Mouse (Mus musculus): Measurements from ENCODE around the gene Hist1h1d. TPM values are rescaled to one million over a fixed set of nuclear protein-coding genes. Genes with fewer than 3 reads are reported as not detected.
A peak's percentile ranks its signal among the peaks of the same experiment; 100 is the strongest.
"Not testable (repeated sequence)": the region's sequence is repeated elsewhere in the genome, so short reads cannot be mapped to it uniquely, and the experiment has no call there.

The Hist1h1d gene
- total and polyA plus RNA-seq, 3 experiments = 0.43 to 128 (median 74.3) TPM

DNA sequence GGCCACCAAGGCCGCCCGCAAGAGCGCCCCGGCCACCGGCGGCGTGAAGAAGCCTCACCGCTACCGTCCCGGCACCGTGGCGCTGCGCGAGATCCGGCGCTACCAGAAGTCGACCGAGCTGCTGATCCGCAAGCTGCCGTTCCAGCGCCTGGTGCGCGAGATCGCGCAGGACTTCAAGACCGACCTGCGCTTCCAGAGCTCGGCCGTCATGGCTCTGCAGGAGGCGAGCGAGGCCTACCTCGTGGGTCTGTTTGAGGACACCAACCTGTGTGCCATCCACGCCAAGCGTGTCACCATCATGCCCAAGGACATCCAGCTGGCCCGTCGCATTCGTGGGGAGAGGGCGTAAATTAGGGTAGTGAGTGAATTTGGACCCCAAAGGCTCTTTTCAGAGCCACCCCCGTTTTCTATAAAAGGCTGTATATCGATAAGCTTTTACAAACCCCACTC, 22.8 kb downstream of the Hist1h1d start:
- not testable (repeated sequence) for DNase-seq (ENCODE audit: low spot score); ATAC-seq (ENCODE audit: extremely low read depth, insufficient number of reproducible peaks, low FRiP score, poor library complexity, severe bottlenecking); H3K9me3 ChIP-seq (replicated peaks); H3K27me3 ChIP-seq (ENCODE audit: insufficient read depth, low read length); H3K36me3 ChIP-seq (replicated peaks)
- peaks cover 26% of the 10 kb centered on the region for H3K4me1 ChIP-seq (ENCODE audit: insufficient read depth, low read depth, low read length)
- peak overlapping the region; percentile 69 for H3K4me3 ChIP-seq (ENCODE audit: low read depth, low read length)
- peak; percentile 93; the same call in 1 of the 2 replicates for TF ChIP-seq POLR2AphosphoS5 (IDR thresholded peaks at IDR 0.05; ENCODE audit: insufficient replicate concordance, low read depth, low read length)

DNA sequence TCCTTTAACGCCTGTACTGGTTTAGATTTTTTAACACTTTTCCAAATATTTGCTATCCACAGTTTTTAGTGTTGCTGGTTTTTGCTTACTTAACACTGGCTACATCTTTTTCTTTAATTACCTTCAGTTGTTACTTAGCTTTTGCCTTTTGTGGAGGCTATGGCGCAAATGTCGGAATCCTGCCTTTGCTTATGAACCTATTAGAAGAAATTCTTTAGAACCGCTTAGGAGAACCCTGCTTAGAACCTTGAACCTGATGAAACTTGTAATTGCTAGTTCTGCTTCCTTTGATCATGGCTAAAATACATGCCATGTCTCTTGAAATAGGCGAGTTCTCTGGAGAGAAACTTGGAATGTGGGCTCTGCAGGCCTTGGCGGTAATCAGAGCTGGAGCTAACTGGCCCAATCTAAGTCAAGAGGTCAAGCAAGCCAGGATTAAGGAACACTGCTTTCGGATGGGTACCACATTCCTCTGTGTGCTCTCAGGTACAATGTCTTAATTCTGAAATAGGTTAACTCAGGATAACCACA, 23.4 kb downstream of the Hist1h1d start:
- DNase-seq (ENCODE audit: low spot score) (no peak), ATAC-seq (ENCODE audit: extremely low read depth, insufficient number of reproducible peaks, low FRiP score, poor library complexity, severe bottlenecking) (no peak)
- H3K27me3 ChIP-seq (ENCODE audit: insufficient read depth, low read length) = no peaks in the 10 kb centered on the region

DNA sequence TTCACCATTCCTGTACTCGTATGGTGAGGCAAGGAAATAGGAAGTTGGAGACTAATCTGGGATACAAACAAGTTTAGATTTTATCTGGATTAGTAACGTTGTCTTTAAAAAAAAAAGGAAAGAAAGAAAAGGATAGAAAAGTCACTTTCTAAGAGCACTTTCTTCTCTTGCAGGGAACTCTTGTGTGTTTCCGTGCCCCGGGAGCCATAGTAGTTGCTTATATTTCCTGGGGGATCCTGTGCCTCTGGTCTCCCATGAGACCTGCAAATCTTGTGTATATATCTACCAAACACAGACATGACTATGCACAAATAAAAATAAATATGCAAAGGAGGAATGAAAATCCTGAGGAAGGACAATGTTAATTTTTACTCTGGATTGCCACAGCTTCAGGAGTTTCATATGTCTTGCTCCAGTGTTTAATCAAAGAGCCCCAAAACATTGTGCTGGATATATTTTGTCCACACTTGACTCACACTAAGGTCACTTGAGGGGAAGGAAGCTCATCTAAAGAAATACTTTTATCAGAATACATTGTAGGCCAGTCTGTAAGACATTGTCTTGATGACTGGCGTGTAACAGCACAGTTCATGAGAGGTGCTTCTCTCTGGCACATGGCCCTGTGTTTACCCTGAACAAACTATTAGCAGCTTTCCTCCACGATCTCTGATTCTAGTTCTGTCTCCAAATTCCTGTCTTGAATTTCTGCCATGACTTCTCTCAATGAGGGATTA, 24.0 kb downstream of the Hist1h1d start:
- Histone ChIP-seq H3K9me3 (replicated peaks) (no peaks in the 10 kb centered on the region), H3K4me3 (ENCODE audit: low read depth, low read length) (peak overlapping the region; percentile 69; the same call in 1 of the 2 replicates), H3K4me1 (ENCODE audit: insufficient read depth, low read depth, low read length) (peaks cover 34% of the 10 kb centered on the region), H3K36me3 (replicated peaks) (no peaks in the 10 kb centered on the region), H3K27me3 (ENCODE audit: insufficient read depth, low read length) (no peaks in the 10 kb centered on the region)
- ATAC-seq (ENCODE audit: extremely low read depth, insufficient number of reproducible peaks, low FRiP score, poor library complexity, severe bottlenecking) (no peak), DNase-seq (ENCODE audit: low spot score) (no peak)
- TF ChIP-seq GATA1 (IDR thresholded peaks at IDR 0.05; ENCODE audit: borderline replicate concordance, low read length) (no peak), POLR2AphosphoS5 (IDR thresholded peaks at IDR 0.05; ENCODE audit: insufficient replicate concordance, low read depth, low read length) (peak; percentile 87; the same call in 1 of the 2 replicates), GATA2 (IDR thresholded peaks at IDR 0.05; ENCODE audit: borderline replicate concordance, low read depth, low read length) (no peak), TAL1 (conservative IDR thresholded peaks at IDR 0.05; ENCODE audit: low read depth, low read length) (no peak)

More for the DNA sequence above, 23.4 kb downstream of the Hist1h1d start:
- TF ChIP-seq CTCF (IDR thresholded peaks at IDR 0.05; ENCODE audit: low read depth, low read length) (no peak), GATA2 (IDR thresholded peaks at IDR 0.05; ENCODE audit: borderline replicate concordance, low read depth, low read length) (no peak), POLR2AphosphoS5 (IDR thresholded peaks at IDR 0.05; ENCODE audit: insufficient replicate concordance, low read depth, low read length) (peak; percentile 98; the same call in 1 of the 2 replicates)
- peaks cover 28% of the 10 kb centered on the region for H3K4me1 ChIP-seq (ENCODE audit: insufficient read depth, low read depth, low read length)
- H3K36me3 ChIP-seq (replicated peaks) = no peaks in the 10 kb centered on the region
- no peaks in the 10 kb centered on the region for H3K9me3 ChIP-seq (replicated peaks)
- H3K4me3 ChIP-seq (ENCODE audit: low read depth, low read length) = peak overlapping the region; percentile 69

DNA sequence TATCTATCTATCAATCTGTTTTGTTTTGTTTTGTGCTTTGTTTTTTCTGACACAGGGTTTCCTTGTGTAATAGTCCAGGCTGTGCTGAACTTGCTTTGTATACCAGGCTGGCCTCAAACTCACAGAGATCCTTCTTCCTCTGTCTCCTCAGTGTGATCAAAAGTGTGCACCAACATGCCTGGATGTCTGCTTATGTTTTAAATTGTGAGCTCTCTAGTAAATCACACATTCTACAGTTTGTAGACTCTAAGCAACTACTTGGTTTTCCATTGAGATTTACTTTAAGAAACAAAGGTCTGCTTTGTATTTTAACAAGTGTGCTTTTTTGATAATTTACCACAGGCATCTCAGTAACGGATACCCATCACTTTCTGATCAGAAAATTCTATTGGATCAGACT, 24.8 kb downstream of the Hist1h1d start:
- no peaks in the 10 kb centered on the region for H3K36me3 ChIP-seq (replicated peaks)
- peaks cover 39% of the 10 kb centered on the region for H3K4me1 ChIP-seq (ENCODE audit: insufficient read depth, low read depth, low read length)
- ATAC-seq (ENCODE audit: extremely low read depth, insufficient number of reproducible peaks, low FRiP score, poor library complexity, severe bottlenecking) = no peak
- no peak overlapping the region for H3K4me3 ChIP-seq (ENCODE audit: low read depth, low read length)
- DNase-seq (ENCODE audit: low spot score) = no peak
- H3K27me3 ChIP-seq (ENCODE audit: insufficient read depth, low read length) = no peaks in the 10 kb centered on the region
- no peaks in the 10 kb centered on the region for H3K9me3 ChIP-seq (replicated peaks)
- TF ChIP-seq GATA2 (IDR thresholded peaks at IDR 0.05; ENCODE audit: borderline replicate concordance, low read depth, low read length) = no peak
- no peak for TF ChIP-seq GATA1 (IDR thresholded peaks at IDR 0.05; ENCODE audit: borderline replicate concordance, low read length)
- TF ChIP-seq TAL1 (conservative IDR thresholded peaks at IDR 0.05; ENCODE audit: low read depth, low read length) = no peak
- TF ChIP-seq CTCF (IDR thresholded peaks at IDR 0.05; ENCODE audit: low read depth, low read length) = no peak
- TF ChIP-seq POLR2AphosphoS5 (IDR thresholded peaks at IDR 0.05; ENCODE audit: insufficient replicate concordance, low read depth, low read length) = no peak

DNA sequence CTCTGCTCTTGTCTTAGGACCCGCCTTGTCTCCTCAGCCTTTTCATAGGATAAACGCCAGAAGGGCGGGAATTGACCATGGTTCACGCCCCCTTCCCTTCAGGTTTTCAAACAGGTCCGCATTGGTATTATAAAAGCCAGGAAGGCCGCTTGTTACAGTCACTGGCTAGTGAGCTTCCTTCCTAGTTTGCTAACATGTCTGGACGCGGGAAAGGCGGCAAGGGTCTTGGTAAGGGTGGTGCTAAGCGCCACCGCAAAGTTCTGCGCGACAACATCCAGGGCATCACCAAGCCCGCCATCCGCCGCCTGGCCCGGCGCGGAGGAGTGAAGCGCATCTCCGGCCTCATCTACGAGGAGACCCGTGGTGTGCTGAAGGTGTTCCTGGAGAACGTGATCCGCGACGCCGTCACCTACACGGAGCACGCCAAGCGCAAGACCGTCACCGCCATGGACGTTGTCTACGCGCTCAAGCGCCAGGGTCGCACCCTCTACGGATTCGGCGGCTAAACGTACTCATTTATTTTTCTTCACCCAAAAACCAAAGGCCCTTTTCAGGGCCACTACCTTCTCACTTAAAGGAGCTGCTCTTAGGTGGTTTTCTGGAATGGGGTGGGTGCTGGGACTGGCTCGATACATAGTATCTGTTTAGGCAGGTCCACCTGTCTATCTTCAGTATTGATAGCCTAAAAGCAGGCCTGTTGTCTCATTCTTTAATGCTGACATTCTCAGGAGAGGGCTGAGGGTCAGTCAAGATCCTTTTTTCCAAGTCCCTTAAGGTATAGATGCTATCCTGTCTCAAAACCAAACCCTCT, 28.6 kb downstream of the Hist1h1d start, which contains the start of gene Hist1h4d:
Gene Hist1h4d (plus strand): TSS at position 191 of the 811 bp plus-strand sequence.
- H3K4me1 ChIP-seq (ENCODE audit: insufficient read depth, low read depth, low read length) = peaks cover 53% of the 10 kb centered on the region
- no peak for TF ChIP-seq GATA1 (IDR thresholded peaks at IDR 0.05; ENCODE audit: borderline replicate concordance, low read length)
- TF ChIP-seq POLR2AphosphoS5 (IDR thresholded peaks at IDR 0.05; ENCODE audit: insufficient replicate concordance, low read depth, low read length) = peak; percentile 99
- TF ChIP-seq CTCF (IDR thresholded peaks at IDR 0.05; ENCODE audit: low read depth, low read length) = no peak
- TF ChIP-seq TAL1 (conservative IDR thresholded peaks at IDR 0.05; ENCODE audit: low read depth, low read length) = no peak

More for the DNA sequence above, 28.6 kb downstream of the Hist1h1d start, which contains the start of gene Hist1h4d:
- peak; percentile 35 for DNase-seq (ENCODE audit: low spot score)
- Histone ChIP-seq H3K4me3 (ENCODE audit: low read depth, low read length) (peak within 1 kb of the TSS; percentile 69), H3K9me3 (replicated peaks) (no peaks in the 10 kb centered on the region), H3K36me3 (replicated peaks) (no peaks in the 10 kb centered on the region), H3K27me3 (ENCODE audit: insufficient read depth, low read length) (no peaks in the 10 kb centered on the region)
- ATAC-seq (ENCODE audit: extremely low read depth, insufficient number of reproducible peaks, low FRiP score, poor library complexity, severe bottlenecking) = peak; percentile 50

Measured in G1E (cell line).